Mouse (Mus musculus): Measurements from ENCODE around the gene Unc50.

- TF ChIP-seq POLR2A (IDR thresholded peaks at IDR 0.05; ENCODE audit: borderline replicate concordance, control insufficient read depth, low read depth, low read length): no peak
- no peak for TF ChIP-seq CTCF (IDR thresholded peaks at IDR 0.05; ENCODE audit: control insufficient read depth, insufficient read depth, low read length)
Observed at GRCm38 (mm10) chr1:37474634-37475190, 44.8 kb downstream of the Unc50 start.

Measured in bone marrow, adult 2 months (tissue).